Mouse (Mus musculus) ES-Bruce4 (cell line): ENCODE measurements around the gene Siglech. TPM values are rescaled to one million over a fixed set of nuclear protein-coding genes. Genes with fewer than 3 reads are reported as not detected.

ENCODE experiments used
- H3K27ac ChIP-seq: 2 replicates; pipeline ENCODE4 v1.5.1; 2012; ENCODE audit warnings: low read length, inconsistent platforms; ENCODE audit not compliant: insufficient read depth
- H3K27me3 ChIP-seq: 2 replicates; pipeline ENCODE4 v1.6.1; 2012; ENCODE audit warnings: mild to moderate bottlenecking, low read length, inconsistent platforms; ENCODE audit not compliant: control insufficient read depth, poor library complexity, insufficient read depth, severe bottlenecking
- H3K36me3 ChIP-seq: 2 replicates; pipeline ENCODE4 v1.6.1; 2012; ENCODE audit warnings: inconsistent platforms, mild to moderate bottlenecking, low read length, moderate library complexity; ENCODE audit not compliant: control insufficient read depth, poor library complexity, insufficient read depth, severe bottlenecking
- H3K4me1 ChIP-seq: one replicate; pipeline ENCODE4 v1.8.1; 2011; ENCODE audit warnings: low read length; ENCODE audit not compliant: control insufficient read depth, insufficient read depth
- H3K4me3 ChIP-seq: 2 replicates; pipeline ENCODE4 v1.5.1; 2011; ENCODE audit warnings: low read depth, mild to moderate bottlenecking, low read length
- H3K9ac ChIP-seq: 2 replicates; pipeline ENCODE4 v1.6.1; 2012; ENCODE audit warnings: low read depth, mild to moderate bottlenecking, inconsistent platforms; ENCODE audit not compliant: poor library complexity, severe bottlenecking
- H3K9me3 ChIP-seq: replicated peaks from 2 replicates; pipeline ENCODE4 v1.6.1; 2012; ENCODE audit warnings: mild to moderate bottlenecking, low read length, inconsistent platforms; ENCODE audit not compliant: control insufficient read depth, poor library complexity, insufficient read depth, severe bottlenecking
- CTCF ChIP-seq: IDR thresholded peaks from one replicate; pipeline ENCODE4 v1.8.1; 2011; ENCODE audit warnings: low read depth, low read length
- EP300 ChIP-seq: IDR thresholded peaks from 2 replicates; pipeline ENCODE4 v1.6.1; 2011; ENCODE audit warnings: low read depth, low read length; ENCODE audit not compliant: insufficient read depth
- POLR2A ChIP-seq: IDR thresholded peaks from one replicate; pipeline ENCODE4 v1.8.1; 2011; ENCODE audit warnings: low read length; ENCODE audit not compliant: insufficient read depth
- polyA plus RNA-seq: library from polyadenylated mRNA; stranded (reverse); fragments of >200 nt; gene quantifications from 2 replicates; pipeline ENCODE4 v1.2.4, GENCODE M21; 2011; ENCODE audit warnings: low read depth; ENCODE audit not compliant: missing spikeins, insufficient read depth, insufficient read length

Siglech gene
- polyA plus RNA-seq, 1 experiment: not detected

GRCm38 (mm10) chr7:55827551-55827950 is 59.6 kb downstream of the Siglech start:
- no peak overlapping the region for H3K4me3 ChIP-seq
- H3K9ac ChIP-seq: no peak overlapping the region
- H3K27me3 ChIP-seq: no peaks in the 10 kb centered on the region
- H3K9me3 ChIP-seq: no peaks in the 10 kb centered on the region
- H3K4me1 ChIP-seq: no peaks in the 10 kb centered on the region
- TF ChIP-seq POLR2A (no peak), CTCF (no peak), EP300 (no peak)
- peaks cover 17% of the 10 kb centered on the region for H3K36me3 ChIP-seq
- no peak overlapping the region for H3K27ac ChIP-seq

Other genes starting within 250 kb of the Siglech start
- gene Tubgcp5, start 26.0 kb downstream of the Siglech start, polyA plus RNA-seq: 26.9 and 27.2 TPM in 2 replicates
- gene Cyfip1, start 73.6 kb downstream of the Siglech start, polyA plus RNA-seq: 97.9 and 98.9 TPM in 2 replicates
- gene Nipa2, start 194.3 kb downstream of the Siglech start, polyA plus RNA-seq: 44.9 and 47.6 TPM in 2 replicates